Mouse (Mus musculus) splenic B cell, adult 2 months (primary cell): Measurements from ENCODE around the gene Gstm3.
"Not testable (repeated sequence)": the region's sequence is repeated elsewhere in the genome, so short reads cannot be mapped to it uniquely, and the experiment has no call there.

Source experiments
- DNase-seq: peaks from one replicate; pipeline ENCODE4 v3.0.0-alpha.2; 2011; ENCODE audit warnings: low read depth, low spot score
- H3K27me3 ChIP-seq: 2 replicates; pipeline ENCODE4 v1.6.1; 2012; ENCODE audit warnings: mild to moderate bottlenecking, low read length, moderate library complexity, mixed read lengths; ENCODE audit not compliant: control insufficient read depth, poor library complexity, insufficient read depth, severe bottlenecking
- H3K36me3 ChIP-seq: 2 replicates; pipeline ENCODE4 v1.6.1; 2012; ENCODE audit warnings: mild to moderate bottlenecking, low read length, moderate library complexity, mixed read lengths; ENCODE audit not compliant: control insufficient read depth, poor library complexity, insufficient read depth, severe bottlenecking

The Gstm3 gene

GRCm38 (mm10) chr3:107953328-107953755, 15.7 kb downstream of the Gstm3 start:
- H3K27me3 ChIP-seq, result no peaks in the 10 kb centered on the region
- peak; percentile 23 for DNase-seq

GRCm38 (mm10) chr3:107950531-107950930, 18.6 kb downstream of the Gstm3 start:
- Histone ChIP-seq H3K27me3 (no peaks in the 10 kb centered on the region), H3K36me3 (no peaks in the 10 kb centered on the region)
- no peak for DNase-seq

More at GRCm38 (mm10) chr3:107953328-107953755, 15.7 kb downstream of the Gstm3 start:
- no peaks in the 10 kb centered on the region for H3K36me3 ChIP-seq

- H3K36me3 ChIP-seq, DNase-seq, H3K27me3 ChIP-seq: not testable (repeated sequence)
These were observed 19.6 kb downstream of the Gstm3 start for GRCm38 (mm10) chr3:107949461-107949860.

GRCm38 (mm10) chr3:107945729-107946128, 23.4 kb downstream of the Gstm3 start:
- Histone ChIP-seq H3K36me3 (no peaks in the 10 kb centered on the region), H3K27me3 (no peaks in the 10 kb centered on the region)
- DNase-seq, result peak; percentile 11

GRCm38 (mm10) chr3:107943239-107943990, 25.7 kb downstream of the Gstm3 start, which contains the start of gene Gstm6:
TSS of gene Gstm6 (minus strand) at chr3:107943749.
- H3K27me3 ChIP-seq, result no peaks in the 10 kb centered on the region
- no peaks in the 10 kb centered on the region for H3K36me3 ChIP-seq
- DNase-seq, result no peak

GRCm38 (mm10) chr3:107941261-107941660, 27.8 kb downstream of the Gstm3 start:
- H3K36me3 ChIP-seq, result no peaks in the 10 kb centered on the region
- H3K27me3 ChIP-seq, result no peaks in the 10 kb centered on the region
- no peak for DNase-seq

- DNase-seq, result no peak
- Histone ChIP-seq H3K27me3 (no peaks in the 10 kb centered on the region), H3K36me3 (no peaks in the 10 kb centered on the region)
These were observed 28.6 kb downstream of the Gstm3 start for GRCm38 (mm10) chr3:107940524-107940923.

- no peaks in the 10 kb centered on the region for H3K27me3 ChIP-seq
- no peak for DNase-seq
- H3K36me3 ChIP-seq, result no peaks in the 10 kb centered on the region
These were observed 29.3 kb downstream of the Gstm3 start for GRCm38 (mm10) chr3:107939830-107940229.

- peak; percentile 41 for DNase-seq
- no peaks in the 10 kb centered on the region for H3K27me3 ChIP-seq
- no peaks in the 10 kb centered on the region for H3K36me3 ChIP-seq
These were observed 29.7 kb downstream of the Gstm3 start for GRCm38 (mm10) chr3:107939403-107939802.

- no peak for DNase-seq
- no peaks in the 10 kb centered on the region for H3K36me3 ChIP-seq
These were observed 33.2 kb downstream of the Gstm3 start for GRCm38 (mm10) chr3:107935888-107936287.

GRCm38 (mm10) chr3:107935268-107935667, 33.8 kb downstream of the Gstm3 start:
- Histone ChIP-seq H3K36me3 (no peaks in the 10 kb centered on the region), H3K27me3 (no peaks in the 10 kb centered on the region)
- no peak for DNase-seq

More at GRCm38 (mm10) chr3:107935888-107936287, 33.2 kb downstream of the Gstm3 start:
- no peaks in the 10 kb centered on the region for H3K27me3 ChIP-seq

- no peak for DNase-seq
- Histone ChIP-seq H3K27me3 (no peaks in the 10 kb centered on the region), H3K36me3 (no peaks in the 10 kb centered on the region)
These were observed 37.0 kb downstream of the Gstm3 start for GRCm38 (mm10) chr3:107932128-107932527.

- no peaks in the 10 kb centered on the region for H3K27me3 ChIP-seq
- peak; percentile 61 for DNase-seq
- no peaks in the 10 kb centered on the region for H3K36me3 ChIP-seq
These were observed 37.4 kb downstream of the Gstm3 start, which contains the start of gene Gstm7 for GRCm38 (mm10) chr3:107931670-107932069. TSS of gene Gstm7 (minus strand) at chr3:107931817.

GRCm38 (mm10) chr3:107931134-107931533, 37.9 kb downstream of the Gstm3 start:
- H3K27me3 ChIP-seq, result no peaks in the 10 kb centered on the region

GRCm38 (mm10) chr3:107929731-107930130, 39.4 kb downstream of the Gstm3 start:
- no peaks in the 10 kb centered on the region for H3K36me3 ChIP-seq
- no peak for DNase-seq
- no peaks in the 10 kb centered on the region for H3K27me3 ChIP-seq

More at GRCm38 (mm10) chr3:107931134-107931533, 37.9 kb downstream of the Gstm3 start:
- no peaks in the 10 kb centered on the region for H3K36me3 ChIP-seq
- no peak for DNase-seq
